Mouse (Mus musculus) stomach, postnatal 0 days (tissue): ENCODE measurements around the gene Acaa1a.

Source experiments
- CTCF ChIP-seq: IDR thresholded peaks from 2 replicates; pipeline ENCODE4 v1.5.1; 2016; ENCODE audit warnings: antibody characterized with exemption, low read depth, mild to moderate bottlenecking, moderate library complexity
- EP300 ChIP-seq: optimal IDR thresholded peaks from 2 replicates; pipeline ENCODE3; 2016; ENCODE audit warnings: antibody characterized with exemption

DNA sequence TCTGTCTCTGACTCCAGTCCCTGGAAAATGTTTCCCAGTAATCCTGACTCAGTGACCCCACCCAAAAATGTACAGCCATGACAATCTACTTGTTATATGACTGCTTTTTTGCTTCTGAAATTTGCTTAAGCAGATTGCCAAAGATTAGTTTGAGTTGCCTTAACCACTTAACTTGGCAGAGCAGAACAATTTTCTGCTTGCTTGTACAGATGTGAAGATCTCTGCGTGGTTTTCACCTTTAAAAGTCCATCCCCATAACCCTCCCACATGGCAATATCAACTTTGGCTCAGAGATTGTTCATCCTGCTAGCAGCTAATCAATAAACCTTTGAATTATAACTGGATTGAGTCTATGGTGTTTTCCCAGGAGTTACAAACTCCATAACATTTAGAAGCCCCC lies 30.4 kb upstream of the Acaa1a start:
- no peak for TF ChIP-seq CTCF
- TF ChIP-seq EP300 = no peak
